Mouse (Mus musculus) heart, postnatal 10 days (tissue): ENCODE results near the gene Itga1. TPM values are rescaled to one million over a fixed set of nuclear protein-coding genes. Genes with fewer than 3 reads are reported as not detected.

Experiments used
- DNase-seq, 2 experiments: peaks; one replicate each; pipeline ENCODE4 v3.0.0; 2021
- intact Hi-C: fragments of 180-260 bp; cut with DNase I; formaldehyde crosslinking; loops from one replicate; pipeline ENCODE4 v1.15.1; 2025
- total RNA-seq, 2 experiments: library from RNA; stranded (reverse); gene quantifications; 2 replicates each; pipeline ENCODE4 v1.2.3; 2021

The Itga1 gene
- total RNA-seq, 2 experiments from 2014 or later: 73.9 to 83.5 TPM

- no peak for DNase-seq
- intact Hi-C loops: no loop called here
These were observed 186.8 kb downstream of the Itga1 start for GRCm38 (mm10) chr13:114914963-114915362.

GRCm38 (mm10) chr13:114914559-114914958 lies 187.2 kb downstream of the Itga1 start:
- intact Hi-C loops: no loop called here
- DNase-seq: no peak

- intact Hi-C loops: no loop called here
These were observed 191.1 kb downstream of the Itga1 start for GRCm38 (mm10) chr13:114910629-114911028.

GRCm38 (mm10) chr13:114909514-114909913 lies 192.2 kb downstream of the Itga1 start:
- no peak for DNase-seq
- intact Hi-C loops: no loop called here

More at GRCm38 (mm10) chr13:114910629-114911028, 191.1 kb downstream of the Itga1 start:
- DNase-seq: no peak

GRCm38 (mm10) chr13:114907876-114908275 lies 193.9 kb downstream of the Itga1 start:
- intact Hi-C loops: no loop called here
- DNase-seq: no peak

Other genes starting within 250 kb of the Itga1 start
- gene Itga2, start 169.9 kb downstream of the Itga1 start, total RNA-seq: 1 to 10 TPM; 2.8 to 3.6 TPM
- 10 to 100 TPM; 26.7 to 28.3 TPM for gene Pelo, start 11.8 kb downstream of the Itga1 start, total RNA-seq
- 10 to 100 TPM; 17.2 to 21.0 TPM for gene Gm49395, start within 50 bp of the Itga1 start, total RNA-seq